8 mouse cellular contexts compared by ENCODE assay signal in genomic region chr1:131278606-131279455, GRCm38 (mm10). TPM values are rescaled to one million over a fixed set of nuclear protein-coding genes. Genes with fewer than 3 reads are reported as not detected.
DNase-seq lines count a peak whose midpoint lies in the region; ATAC-seq and TF ChIP-seq lines count a peak whose summit lies in the region.

No protein-coding gene starts in this region.

- peaks cover 33% of the 10 kb centered on the region for H3K4me1 ChIP-seq in liver, adult 2 months (ENCODE audit: control insufficient read depth, insufficient read depth, low read length)
- H3K4me1 ChIP-seq in bone marrow macrophage, adult 2 months (ENCODE audit: control insufficient read depth, insufficient read depth, low read length), result peaks cover 62% of the 10 kb centered on the region
- 0 out of 2 replicates have a peak, but pooled peaks cover 9% of the 10 kb centered on the region for H3K4me1 ChIP-seq in stomach, embryonic 14.5 days (ENCODE audit: control insufficient read depth, insufficient read depth, low read length)

- H3K79me2 ChIP-seq in liver, adult 2 months (ENCODE audit: control insufficient read depth, insufficient read depth, low read length), result peaks cover 11% of the 10 kb centered on the region; the same call in 1 of the 2 replicates

- no peak for TF ChIP-seq CTCF in liver, adult 2 months (IDR thresholded peaks at IDR 0.05; ENCODE audit: low read depth, low read length)
- no peak for TF ChIP-seq CTCF in bone marrow macrophage, adult 2 months (IDR thresholded peaks at IDR 0.05; ENCODE audit: low read depth, low read length)

- no peak for TF ChIP-seq POLR2A in liver, adult 2 months (IDR thresholded peaks at IDR 0.05; ENCODE audit: extremely low read depth, insufficient read depth, low read length)
- TF ChIP-seq POLR2A in bone marrow macrophage, adult 2 months (IDR thresholded peaks at IDR 0.05; ENCODE audit: borderline replicate concordance, low read depth, low read length), result no peak

- no peak for DNase-seq in liver, adult 2 months (ENCODE audit: extremely low read depth, low read depth, low spot score)
- DNase-seq in liver, result no peak
- peak; percentile 64 for DNase-seq in induced T-regulatory cell, adult 2 months (ENCODE audit: low read depth)
- no peak for DNase-seq in urinary bladder, postnatal 10 days (ENCODE audit: low spot score)
- no peak for DNase-seq in frontal cortex, postnatal 10 days (ENCODE audit: low spot score in 2 of 2)
- DNase-seq in testis, postnatal 10 days (ENCODE audit: low spot score), result no peak

- peak overlapping the region; percentile 12; the same call in 1 of the 2 replicates for H3K27ac ChIP-seq in liver, adult 2 months (replicated peaks; ENCODE audit: insufficient read depth, low read depth, low read length)
- H3K27ac ChIP-seq in bone marrow macrophage, adult 2 months (ENCODE audit: insufficient read depth, low read depth, low read length), result peak overlapping the region; percentile 92
- peak overlapping the region; percentile 13; the same call in 1 of the 2 replicates for H3K27ac ChIP-seq in stomach, embryonic 14.5 days (ENCODE audit: low read length)

- no peak for ATAC-seq in stomach, embryonic 14.5 days (ENCODE audit: insufficient number of reproducible peaks, insufficient read depth, low FRiP score, low read depth)

- 61% methylated on average over 8 of the region's 8 CpGs for WGBS in liver, adult 2 months
- 31% methylated on average over 8 of the region's 8 CpGs for WGBS in stomach, embryonic 14.5 days

- no peaks in the 10 kb centered on the region for H3K27me3 ChIP-seq in liver, adult 2 months (ENCODE audit: control insufficient read depth, insufficient read depth, low read length)
- H3K27me3 ChIP-seq in stomach, embryonic 14.5 days (ENCODE audit: control insufficient read depth, insufficient read depth, low read length), result no peaks in the 10 kb centered on the region

- peak overlapping the region; percentile 23 for H3K9ac ChIP-seq in liver, adult 2 months (ENCODE audit: low read depth, low read length)
- H3K9ac ChIP-seq in stomach, embryonic 14.5 days (replicated peaks; ENCODE audit: low read depth, low read length), result peak overlapping the region; percentile 36; the same call in 1 of the 2 replicates

- H3K36me3 ChIP-seq in liver, adult 2 months (ENCODE audit: control insufficient read depth, insufficient read depth, low read length), result no peaks in the 10 kb centered on the region
- H3K36me3 ChIP-seq in stomach, embryonic 14.5 days (ENCODE audit: control insufficient read depth, insufficient read depth, low read length), result no peaks in the 10 kb centered on the region

- peak overlapping the region; percentile 60 for H3K4me2 ChIP-seq in stomach, embryonic 14.5 days (replicated peaks; ENCODE audit: low read depth, low read length)

- no peaks in the 10 kb centered on the region for H3K9me3 ChIP-seq in stomach, embryonic 14.5 days (ENCODE audit: control insufficient read depth, low read depth, low read length)

- peak overlapping the region; percentile 14; the same call in 1 of the 2 replicates for H3K4me3 ChIP-seq in liver, adult 2 months (ENCODE audit: insufficient read depth, low read depth, low read length)
- H3K4me3 ChIP-seq in bone marrow macrophage, adult 2 months (ENCODE audit: insufficient read depth, low read length), result peak overlapping the region; percentile 59
- peak overlapping the region; percentile 34 for H3K4me3 ChIP-seq in stomach, embryonic 14.5 days (ENCODE audit: low read depth, low read length)

RNA-seq across cellular contexts. Expression of gene Ikbke, which starts 0.6 kb away (rescaled TPM):
- 15.6 and 16.6 TPM in 2 replicates for total RNA-seq in liver, adult 2 months (2014; rRNA removed)
- polyA plus RNA-seq in liver, adult 2 months (2012; rRNA removed), result 14.4 and 20.7 TPM in 2 replicates
- polyA plus RNA-seq in bone marrow macrophage, adult 2 months (2012; ENCODE audit: insufficient read depth, insufficient read length, missing spikeins), result 194 and 227 TPM in 2 replicates
- 4.5 and 6.1 TPM in 2 replicates for polyA plus RNA-seq in stomach, embryonic 14.5 days (2014; fragmentation: Nextera tagmentation; extraction: Ambion mirVana)

RNA-seq across cellular contexts. Expression of gene Rassf5, which starts 33.8 kb away (rescaled TPM):
- 3.4 and 5.6 TPM in 2 replicates for total RNA-seq in liver, adult 2 months (2014; rRNA removed)
- 6.1 and 8.4 TPM in 2 replicates for polyA plus RNA-seq in liver, adult 2 months (2012; rRNA removed)
- 49.4 and 49.6 TPM in 2 replicates for polyA plus RNA-seq in bone marrow macrophage, adult 2 months (2012; ENCODE audit: insufficient read depth, insufficient read length, missing spikeins)
- polyA plus RNA-seq in stomach, embryonic 14.5 days (2014; fragmentation: Nextera tagmentation; extraction: Ambion mirVana), result 3.6 and 3.8 TPM in 2 replicates

Comparison
In these comparisons a context has a peak if more than half of its experiments do, and no peak if none do; other contexts are left out.
1. H3K27ac ChIP-seq: peak in every context shown above with its lines; median percentile 92 in bone marrow macrophage, adult 2 months; 13 in stomach, embryonic 14.5 days; 12 in liver, adult 2 months.